Mouse (Mus musculus) forebrain, embryonic 11.5 days (tissue): ENCODE results near the gene Irf2bpl. TPM values are rescaled to one million over a fixed set of nuclear protein-coding genes. Genes with fewer than 3 reads are reported as not detected.

Experiments
- ATAC-seq: fragments of 200-750 bp; cut with Nextera tagmentation; replicated peaks from 2 replicates; pipeline ENCODE4 v1.8.0; 2017; ENCODE audit warnings: moderate TSS enrichment; ENCODE audit not compliant: low FRiP score
- DNase-seq: peaks from one replicate; pipeline ENCODE4 v3.0.0-alpha.2; 2017; ENCODE audit warnings: low spot score
- H3K27ac ChIP-seq: fragments of 300-500 bp; sonication (generic); 2 replicates; pipeline ENCODE4 v1.5.1; 2014; ENCODE audit warnings: low read depth, low read length
- H3K27me3 ChIP-seq: fragments of 300-500 bp; sonication (generic); 2 replicates; pipeline ENCODE4 v1.6.1; 2014; ENCODE audit warnings: mild to moderate bottlenecking, low read length, mixed read lengths; ENCODE audit not compliant: control insufficient read depth, insufficient read depth
- H3K36me3 ChIP-seq: fragments of 300-500 bp; sonication (generic); 2 replicates; pipeline ENCODE4 v1.6.1; 2014; ENCODE audit warnings: mild to moderate bottlenecking, low read length, moderate library complexity, mixed read lengths; ENCODE audit not compliant: control insufficient read depth, insufficient read depth
- H3K4me1 ChIP-seq: fragments of 300-500 bp; sonication (generic); replicated peaks from 2 replicates; pipeline ENCODE4 v1.6.1; 2014; ENCODE audit warnings: low read length, mixed read lengths; ENCODE audit not compliant: control insufficient read depth, insufficient read depth
- H3K4me2 ChIP-seq: fragments of 300-500 bp; sonication (generic); 2 replicates; pipeline ENCODE4 v1.6.1; 2014; ENCODE audit warnings: low read depth, mild to moderate bottlenecking, low read length, moderate library complexity, mixed read lengths; ENCODE audit not compliant: severe bottlenecking
- H3K4me3 ChIP-seq: fragments of 300-500 bp; sonication (generic); 2 replicates; pipeline ENCODE4 v1.5.1; 2014; ENCODE audit warnings: low read depth, low read length
- H3K9ac ChIP-seq: fragments of 300-500 bp; sonication (generic); 2 replicates; pipeline ENCODE4 v1.6.1; 2014; ENCODE audit warnings: low read length
- H3K9me3 ChIP-seq: fragments of 300-500 bp; sonication (generic); 2 replicates; pipeline ENCODE4 v1.6.1; 2016; ENCODE audit warnings: low read length, mixed read lengths; ENCODE audit not compliant: control insufficient read depth
- WGBS: fragments of 180-500 bp; shearing (Covaris S2); extraction: QIAGEN DNeasy Blood & Tissue Kit; methylation state at CpG from one replicate; pipeline ENCODE4 v1.1.7; 2014; 5-methylcytosine and 5-hydroxymethylcytosine counted together
- polyA plus RNA-seq: library from polyadenylated mRNA; unstranded; fragments of >200 nt; fragmentation: Nextera tagmentation; extraction: Ambion mirVana; gene quantifications from 2 replicates; pipeline ENCODE4 v1.2.1, GENCODE M21; 2014

The Irf2bpl gene
- polyA plus RNA-seq, 1 experiment from 2014 or later, result 40.3 TPM

- H3K36me3 ChIP-seq, result no peaks in the 10 kb centered on the region
- no peak overlapping the region for H3K4me3 ChIP-seq
- H3K4me2 ChIP-seq, result no peak overlapping the region
- DNase-seq (no peak), ATAC-seq (no peak)
- H3K9me3 ChIP-seq, result no peaks in the 10 kb centered on the region
- H3K27me3 ChIP-seq, result no peaks in the 10 kb centered on the region
- peak overlapping the region; percentile 41; the same call in 1 of the 2 replicates for H3K27ac ChIP-seq
- H3K4me1 ChIP-seq, result peaks cover 9% of the 10 kb centered on the region
- 63% methylated on average over 10 of the region's 10 CpGs for WGBS
- H3K9ac ChIP-seq, result no peak overlapping the region; the same call in 1 of the 2 replicates
Observed at GRCm38 (mm10) chr12:86859924-86860790, 24.4 kb downstream of the Irf2bpl start.

GRCm38 (mm10) chr12:86858983-86859872 is 25.4 kb downstream of the Irf2bpl start:
- no peak overlapping the region for H3K9ac ChIP-seq
- H3K27ac ChIP-seq, result no peak overlapping the region
- DNase-seq (no peak), ATAC-seq (no peak)
- H3K27me3 ChIP-seq, result no peaks in the 10 kb centered on the region
- no peaks in the 10 kb centered on the region for H3K9me3 ChIP-seq
- H3K4me3 ChIP-seq, result no peak overlapping the region
- WGBS, result 77% methylated on average over 6 of the region's 6 CpGs
- H3K4me2 ChIP-seq, result no peak overlapping the region
- H3K36me3 ChIP-seq, result no peaks in the 10 kb centered on the region
- H3K4me1 ChIP-seq, result peaks cover 9% of the 10 kb centered on the region

GRCm38 (mm10) chr12:86858498-86858897 is 26.1 kb downstream of the Irf2bpl start:
- Histone ChIP-seq H3K27me3 (no peaks in the 10 kb centered on the region), H3K4me2 (no peak overlapping the region), H3K36me3 (no peaks in the 10 kb centered on the region), H3K4me3 (no peak overlapping the region), H3K9ac (no peak overlapping the region), H3K4me1 (peaks cover 9% of the 10 kb centered on the region), H3K27ac (no peak overlapping the region), H3K9me3 (no peaks in the 10 kb centered on the region)
- ATAC-seq, result no peak
- DNase-seq, result no peak
- WGBS, result 96% methylated on average over 4 of the region's 4 CpGs

- no peaks in the 10 kb centered on the region for H3K36me3 ChIP-seq
- ATAC-seq, result no peak
- 85% methylated on average over 8 of the region's 8 CpGs for WGBS
- no peak overlapping the region for H3K27ac ChIP-seq
- H3K4me3 ChIP-seq, result no peak overlapping the region
- no peak overlapping the region for H3K9ac ChIP-seq
- no peaks in the 10 kb centered on the region for H3K9me3 ChIP-seq
- no peak for DNase-seq
- no peak overlapping the region for H3K4me2 ChIP-seq
- peaks cover 9% of the 10 kb centered on the region for H3K4me1 ChIP-seq
- no peaks in the 10 kb centered on the region for H3K27me3 ChIP-seq
Observed at GRCm38 (mm10) chr12:86857290-86857689, 27.3 kb downstream of the Irf2bpl start.

- peak; percentile 81 for ATAC-seq
- WGBS, result 17% methylated on average over 11 of the region's 11 CpGs
- H3K27me3 ChIP-seq, result no peaks in the 10 kb centered on the region
- H3K9me3 ChIP-seq, result no peaks in the 10 kb centered on the region
- H3K4me3 ChIP-seq, result no peak overlapping the region
- H3K36me3 ChIP-seq, result no peaks in the 10 kb centered on the region
- no peak overlapping the region for H3K9ac ChIP-seq
- H3K4me2 ChIP-seq, result no peak overlapping the region; the same call in 1 of the 2 replicates
- H3K27ac ChIP-seq, result no peak overlapping the region
- peak; percentile 81 for DNase-seq
- H3K4me1 ChIP-seq, result peaks cover 9% of the 10 kb centered on the region
Observed at GRCm38 (mm10) chr12:86855670-86856069, 28.9 kb downstream of the Irf2bpl start.

GRCm38 (mm10) chr12:86853516-86853915 is 31.1 kb downstream of the Irf2bpl start:
- no peak overlapping the region for H3K4me3 ChIP-seq
- H3K9me3 ChIP-seq, result no peaks in the 10 kb centered on the region
- ATAC-seq, result no peak
- no peak overlapping the region for H3K4me2 ChIP-seq
- H3K9ac ChIP-seq, result no peak overlapping the region
- H3K27me3 ChIP-seq, result no peaks in the 10 kb centered on the region
- 77% methylated on average over 1 of the region's 1 CpGs for WGBS
- H3K36me3 ChIP-seq, result no peaks in the 10 kb centered on the region
- no peak for DNase-seq
- H3K4me1 ChIP-seq, result peaks cover 13% of the 10 kb centered on the region
- no peak overlapping the region for H3K27ac ChIP-seq

GRCm38 (mm10) chr12:86851313-86851712 is 33.3 kb downstream of the Irf2bpl start:
- ATAC-seq (no peak), DNase-seq (no peak)
- Histone ChIP-seq H3K4me2 (no peak overlapping the region), H3K4me3 (no peak overlapping the region), H3K27ac (no peak overlapping the region), H3K36me3 (no peaks in the 10 kb centered on the region), H3K9ac (no peak overlapping the region), H3K9me3 (no peaks in the 10 kb centered on the region), H3K4me1 (peaks cover 13% of the 10 kb centered on the region), H3K27me3 (no peaks in the 10 kb centered on the region)

- H3K27ac ChIP-seq, result no peak overlapping the region
- H3K4me1 ChIP-seq, result peaks cover 10% of the 10 kb centered on the region
- no peak for DNase-seq
- no peak overlapping the region for H3K9ac ChIP-seq
- H3K36me3 ChIP-seq, result no peaks in the 10 kb centered on the region
- no peak for ATAC-seq
- H3K9me3 ChIP-seq, result no peaks in the 10 kb centered on the region
- no peaks in the 10 kb centered on the region for H3K27me3 ChIP-seq
- H3K4me3 ChIP-seq, result no peak overlapping the region
- WGBS, result 90% methylated on average over 5 of the region's 5 CpGs
- H3K4me2 ChIP-seq, result no peak overlapping the region
Observed at GRCm38 (mm10) chr12:86850746-86851145, 33.9 kb downstream of the Irf2bpl start.
